In genomic region chr17:86801213-86801815, GRCm38 (mm10) we compare ENCODE assay signal across 8 mouse cellular contexts. TPM values are rescaled to one million over a fixed set of nuclear protein-coding genes. Genes with fewer than 3 reads are reported as not detected.
A peak's percentile ranks its signal among the peaks of the same experiment; 100 is the strongest.
DNase-seq lines count a peak whose midpoint lies in the region; ATAC-seq and TF ChIP-seq lines count a peak whose summit lies in the region.

No protein-coding gene starts in this region.

- H3K79me2 ChIP-seq in liver, adult 2 months (ENCODE audit: control insufficient read depth, insufficient read depth, low read length), result peaks cover 28% of the 10 kb centered on the region

- peaks cover 27% of the 10 kb centered on the region for H3K36me3 ChIP-seq in liver, adult 2 months (ENCODE audit: control insufficient read depth, insufficient read depth, low read length)
- H3K36me3 ChIP-seq in liver, embryonic 12.5 days, result 0 out of 2 replicates have a peak, but pooled peaks cover 4% of the 10 kb centered on the region
- H3K36me3 ChIP-seq in limb, embryonic 14.5 days (ENCODE audit: control insufficient read depth, insufficient read depth, low read length), result no peaks in the 10 kb centered on the region

- no peak for TF ChIP-seq CTCF in liver, adult 2 months (IDR thresholded peaks at IDR 0.05; ENCODE audit: low read depth, low read length)

- intact Hi-C loops in heart, postnatal 36 days (cut with DNase I), result loop anchor here (1.0 to 5.0 kb wide), 2 partner anchors 31 to 209 kb away; no protein-coding TSS in a partner anchor

- H3K27me3 ChIP-seq in liver, adult 2 months (ENCODE audit: control insufficient read depth, insufficient read depth, low read length), result no peaks in the 10 kb centered on the region
- no peaks in the 10 kb centered on the region for H3K27me3 ChIP-seq in liver, embryonic 12.5 days (replicated peaks)
- no peaks in the 10 kb centered on the region for H3K27me3 ChIP-seq in limb, embryonic 14.5 days (ENCODE audit: control insufficient read depth, insufficient read depth, low read length)

- no peak overlapping the region for H3K4me2 ChIP-seq in liver, embryonic 12.5 days
- no peak overlapping the region for H3K4me2 ChIP-seq in limb, embryonic 14.5 days (replicated peaks; ENCODE audit: low read depth, low read length, severe bottlenecking)

- no peak for TF ChIP-seq POLR2A in liver, adult 2 months (IDR thresholded peaks at IDR 0.05; ENCODE audit: extremely low read depth, insufficient read depth, low read length)
- no peak for TF ChIP-seq POLR2A in limb, embryonic 14.5 days (IDR thresholded peaks at IDR 0.05; ENCODE audit: borderline replicate concordance, extremely low read depth, insufficient read depth, insufficient read length)

- ATAC-seq in liver, embryonic 12.5 days, result no peak
- ATAC-seq in limb, embryonic 14.5 days (ENCODE audit: low FRiP score, low read depth), result no peak
- no peak for ATAC-seq in megakaryocyte-erythroid progenitor cell, adult 5-6 weeks (replicated peaks; ENCODE audit: low FRiP score, low TSS enrichment, poor library complexity, severe bottlenecking)
- ATAC-seq in monocyte, adult 5-6 weeks (replicated peaks; ENCODE audit: insufficient number of reproducible peaks, low FRiP score, low TSS enrichment, poor library complexity, severe bottlenecking), result no peak

- WGBS in liver, adult 2 months, result 77% methylated on average over 11 of the region's 11 CpGs
- 60% methylated on average over 11 of the region's 11 CpGs for WGBS in liver, embryonic 12.5 days (ENCODE audit: insufficient replicate concordance)
- WGBS in limb, embryonic 14.5 days, result 59% methylated on average over 11 of the region's 11 CpGs

- no peaks in the 10 kb centered on the region for H3K9me3 ChIP-seq in liver, embryonic 12.5 days (replicated peaks)
- no peaks in the 10 kb centered on the region for H3K9me3 ChIP-seq in limb, embryonic 14.5 days (ENCODE audit: control insufficient read depth, low read length)

- DNase-seq in liver, adult 2 months (ENCODE audit: extremely low read depth, low read depth, low spot score), result no peak
- peak; percentile 80 for DNase-seq in adrenal gland, postnatal 14 days
- peak; percentile 43 to 52 for DNase-seq in heart, postnatal 36 days
- peak; percentile 45 for DNase-seq in limb, embryonic 14.5 days (ENCODE audit: low spot score)
- no peak for DNase-seq in left cerebral cortex, adult 11 months (ENCODE audit: low spot score)

- no peak overlapping the region for H3K4me3 ChIP-seq in liver, adult 2 months (ENCODE audit: insufficient read depth, low read depth, low read length)
- H3K4me3 ChIP-seq in liver, embryonic 12.5 days, result no peak overlapping the region
- H3K4me3 ChIP-seq in limb, embryonic 14.5 days (replicated peaks; ENCODE audit: low read length), result no peak overlapping the region

- no peak overlapping the region for H3K9ac ChIP-seq in liver, adult 2 months (ENCODE audit: low read depth, low read length)
- no peak overlapping the region for H3K9ac ChIP-seq in liver, embryonic 12.5 days
- H3K9ac ChIP-seq in limb, embryonic 14.5 days (ENCODE audit: low read depth, low read length, severe bottlenecking), result no peak overlapping the region

- peaks cover 11% of the 10 kb centered on the region for H3K4me1 ChIP-seq in liver, adult 2 months (ENCODE audit: control insufficient read depth, insufficient read depth, low read length)
- H3K4me1 ChIP-seq in liver, embryonic 12.5 days, result peaks cover 20% of the 10 kb centered on the region
- peaks cover 4% of the 10 kb centered on the region; the same call in 1 of the 2 replicates for H3K4me1 ChIP-seq in limb, embryonic 14.5 days (ENCODE audit: control insufficient read depth, insufficient read depth, low read length)

- H3K27ac ChIP-seq in liver, adult 2 months (replicated peaks; ENCODE audit: insufficient read depth, low read depth, low read length), result peak overlapping the region; percentile 54
- no peak overlapping the region for H3K27ac ChIP-seq in liver, embryonic 12.5 days
- 0 out of 2 replicates have a peak overlapping the region, but pooled peaks have one; percentile 11 for H3K27ac ChIP-seq in limb, embryonic 14.5 days (replicated peaks; ENCODE audit: low read depth, low read length)

RNA-seq across cellular contexts. Expression of gene Epas1, which starts 47.8 kb away (rescaled TPM):
- 41.3 and 59.0 TPM in 2 replicates for total RNA-seq in liver, adult 2 months (2014; rRNA removed)
- polyA plus RNA-seq in liver, adult 2 months (2012; rRNA removed), result 34.8 and 39.4 TPM in 2 replicates
- 1.3 and 1.9 TPM in 2 replicates for polyA plus RNA-seq in liver, embryonic 12.5 days (2016; fragmentation: Nextera tagmentation; extraction: Ambion mirVana)
- total RNA-seq in adrenal gland, postnatal 14 days (2021), result 226 TPM in 2 replicates
- total RNA-seq in heart, postnatal 36 days (2021), result 100 to 1,000 TPM; 239 to 306 TPM
- 11.4 and 13.2 TPM in 2 replicates for polyA plus RNA-seq in limb, embryonic 14.5 days (2012; rRNA removed)
- polyA plus RNA-seq in limb, embryonic 14.5 days (2014; fragmentation: Nextera tagmentation; extraction: Ambion mirVana), result 8.3 and 8.7 TPM in 2 replicates
- not detected in 2 replicates for total RNA-seq in megakaryocyte-erythroid progenitor cell, adult 5-6 weeks (2014; fragmentation: Nextera tagmentation)
- total RNA-seq in megakaryocyte-erythroid progenitor cell, adult 5-6 weeks (2017), result not detected in 2 replicates
- total RNA-seq in monocyte, adult 5-6 weeks (2017), result 2.8 to 3.6 TPM in 2 of 3 replicates, not detected in the other

Comparison
In these comparisons a context has a peak if more than half of its experiments do, and no peak if none do; other contexts are left out.
1. DNase-seq: peak in adrenal gland, postnatal 14 days (single experiment), heart, postnatal 36 days (2 of 2) and limb, embryonic 14.5 days (single experiment); none in liver, adult 2 months (single experiment) and left cerebral cortex, adult 11 months (single experiment).